Mouse (Mus musculus) testis, adult 2 months (tissue): ENCODE results near the gene Nrxn2. TPM values are rescaled to one million over a fixed set of nuclear protein-coding genes. Genes with fewer than 3 reads are reported as not detected.

Experiments
- H3K27ac ChIP-seq: fragments of 200-500 bp; 2 replicates; pipeline ENCODE4 v1.5.1; 2012; ENCODE audit warnings: low read depth, low read length; ENCODE audit not compliant: control insufficient read depth, insufficient read depth
- H3K27me3 ChIP-seq: fragments of 200-500 bp; 2 replicates; pipeline ENCODE4 v1.6.1; 2012; ENCODE audit warnings: mild to moderate bottlenecking, low read length, moderate library complexity; ENCODE audit not compliant: control insufficient read depth, insufficient read depth
- H3K36me3 ChIP-seq: fragments of 200-500 bp; 2 replicates; pipeline ENCODE4 v1.6.1; 2012; ENCODE audit warnings: mild to moderate bottlenecking, low read length; ENCODE audit not compliant: control insufficient read depth, insufficient read depth
- H3K4me1 ChIP-seq: fragments of 200-500 bp; 2 replicates; pipeline ENCODE4 v1.6.1; 2012; ENCODE audit warnings: low read length; ENCODE audit not compliant: control insufficient read depth, insufficient read depth
- H3K4me3 ChIP-seq: fragments of 200-500 bp; 2 replicates; pipeline ENCODE4 v1.5.1; 2012; ENCODE audit warnings: low read depth, mild to moderate bottlenecking, low read length, moderate library complexity, mixed read lengths; ENCODE audit not compliant: control insufficient read depth
- CTCF ChIP-seq: fragments of 200-500 bp; IDR thresholded peaks from 2 replicates; pipeline ENCODE4 v1.5.1; 2012; ENCODE audit warnings: low read depth, mild to moderate bottlenecking, inconsistent platforms, low read length, moderate library complexity; ENCODE audit not compliant: control insufficient read depth, insufficient read depth, insufficient replicate concordance
- POLR2A ChIP-seq: fragments of 200-500 bp; IDR thresholded peaks from 2 replicates; pipeline ENCODE4 v1.6.1; 2012; ENCODE audit warnings: low read depth, mild to moderate bottlenecking, inconsistent platforms, low read length, moderate library complexity; ENCODE audit not compliant: control insufficient read depth
- polyA plus RNA-seq: library from polyadenylated mRNA; depleted of rRNA; stranded (reverse); fragments of >200 nt; gene quantifications from 2 replicates; pipeline ENCODE4 v1.2.3, GENCODE M21; 2012

The Nrxn2 gene
- polyA plus RNA-seq, 1 experiment: 2.5 TPM

DNA sequence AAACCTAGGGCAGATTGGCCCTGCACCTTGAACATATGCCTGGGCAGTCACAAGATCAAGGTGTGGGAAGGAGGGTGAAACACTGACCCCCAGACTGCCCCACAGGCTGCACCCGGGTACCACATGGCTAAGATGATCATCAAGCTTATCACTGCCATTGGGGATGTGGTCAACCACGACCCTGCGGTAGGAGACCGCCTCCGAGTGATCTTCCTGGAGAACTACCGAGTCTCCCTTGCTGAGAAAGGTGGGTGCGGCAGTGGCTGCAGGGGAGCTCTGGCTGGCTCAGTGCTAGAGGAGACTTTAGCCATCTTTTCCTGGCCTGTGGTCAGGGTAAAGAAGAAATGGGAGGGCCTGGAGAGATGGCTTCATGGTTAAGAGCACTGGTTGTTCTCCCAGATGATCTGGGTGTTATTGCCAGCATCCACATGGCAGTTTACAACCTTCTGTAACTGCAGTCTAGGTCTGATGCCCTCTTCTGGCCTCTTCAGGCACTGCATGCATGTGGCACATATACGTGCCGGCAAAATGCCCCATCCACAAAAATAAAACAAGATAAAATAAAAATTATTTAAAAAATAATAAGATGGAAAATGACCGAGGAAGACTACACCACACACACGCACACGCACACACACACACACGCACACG is 25.7 kb upstream of the Nrxn2 start:
- Histone ChIP-seq H3K27ac (no peak overlapping the region), H3K27me3 (no peaks in the 10 kb centered on the region), H3K4me1 (peaks cover 2% of the 10 kb centered on the region; the same call in 1 of the 2 replicates), H3K4me3 (no peak overlapping the region), H3K36me3 (no peaks in the 10 kb centered on the region)
- TF ChIP-seq CTCF: peak; percentile 43; the same call in 1 of the 2 replicates
- no peak for TF ChIP-seq POLR2A

GRCm38 (mm10) chr19:6393637-6394036 is 24.9 kb upstream of the Nrxn2 start:
- H3K27me3 ChIP-seq: no peaks in the 10 kb centered on the region
- H3K4me3 ChIP-seq: no peak overlapping the region
- TF ChIP-seq POLR2A (no peak), CTCF (no peak)
- H3K36me3 ChIP-seq: no peaks in the 10 kb centered on the region
- H3K27ac ChIP-seq: no peak overlapping the region
- H3K4me1 ChIP-seq: peaks cover 6% of the 10 kb centered on the region

DNA sequence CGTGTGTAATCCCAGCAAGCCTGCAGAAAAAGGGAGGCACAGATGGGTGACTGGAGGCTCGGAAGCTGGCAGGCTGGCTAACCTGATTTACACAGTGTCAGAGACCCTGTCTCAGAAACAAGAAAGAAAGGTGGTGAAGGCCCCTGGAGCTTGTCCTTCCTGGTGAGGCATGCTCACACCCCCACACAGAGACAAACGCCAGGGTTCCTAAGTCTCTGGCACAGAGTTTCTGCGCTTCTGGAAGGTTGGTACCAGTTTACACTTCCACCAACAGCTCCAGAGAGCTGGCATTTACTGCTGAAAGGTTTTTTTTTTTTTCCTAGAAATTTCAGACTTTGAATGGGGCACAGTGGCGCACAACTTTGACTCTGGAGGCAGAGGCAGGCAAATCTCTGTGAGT is 22.3 kb upstream of the Nrxn2 start:
- H3K4me1 ChIP-seq: peaks cover 19% of the 10 kb centered on the region
- no peak overlapping the region for H3K4me3 ChIP-seq
- no peak for TF ChIP-seq CTCF
- no peak for TF ChIP-seq POLR2A
- no peaks in the 10 kb centered on the region for H3K27me3 ChIP-seq
- no peak overlapping the region for H3K27ac ChIP-seq
- no peaks in the 10 kb centered on the region for H3K36me3 ChIP-seq

DNA sequence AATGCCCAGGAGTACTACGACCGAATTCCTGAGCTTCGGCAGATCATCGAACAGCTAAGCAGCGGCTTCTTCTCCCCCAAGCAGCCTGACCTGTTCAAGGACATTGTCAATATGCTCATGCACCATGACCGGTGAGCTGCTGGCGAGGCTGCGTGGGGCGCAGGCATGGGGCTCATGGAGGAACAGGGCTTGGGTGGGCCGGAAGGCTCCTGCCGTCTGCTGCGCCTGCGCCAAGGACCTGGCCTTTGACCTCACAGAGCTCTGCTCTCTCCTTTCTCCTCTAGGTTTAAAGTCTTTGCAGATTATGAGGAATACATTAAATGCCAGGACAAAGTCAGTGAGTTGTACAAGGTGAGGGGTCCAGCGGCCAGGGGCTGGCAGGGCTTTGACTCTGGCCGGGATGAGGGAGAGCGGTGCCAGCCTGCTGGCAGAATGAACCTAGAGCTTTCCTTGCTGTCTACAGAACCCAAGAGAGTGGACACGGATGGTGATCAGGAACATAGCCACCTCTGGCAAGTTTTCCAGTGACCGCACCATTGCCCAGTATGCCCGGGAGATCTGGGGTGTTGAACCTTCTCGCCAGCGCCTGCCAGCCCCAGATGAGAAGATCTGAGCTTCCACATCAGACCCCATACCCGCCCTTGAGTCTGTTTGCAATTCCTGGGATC is 20.8 kb upstream of the Nrxn2 start:
- Histone ChIP-seq H3K27me3 (no peaks in the 10 kb centered on the region), H3K4me3 (no peak overlapping the region), H3K27ac (no peak overlapping the region), H3K36me3 (no peaks in the 10 kb centered on the region), H3K4me1 (peaks cover 22% of the 10 kb centered on the region)
- TF ChIP-seq CTCF: no peak
- TF ChIP-seq POLR2A: no peak

- Histone ChIP-seq H3K27me3 (no peaks in the 10 kb centered on the region), H3K4me3 (peak overlapping the region; percentile 60), H3K27ac (peak overlapping the region; percentile 23; the same call in 1 of the 2 replicates), H3K4me1 (peaks cover 22% of the 10 kb centered on the region), H3K36me3 (no peaks in the 10 kb centered on the region)
- no peak for TF ChIP-seq CTCF
- no peak for TF ChIP-seq POLR2A
These were observed 19.9 kb upstream of the Nrxn2 start for GRCm38 (mm10) chr19:6398447-6399284.

DNA sequence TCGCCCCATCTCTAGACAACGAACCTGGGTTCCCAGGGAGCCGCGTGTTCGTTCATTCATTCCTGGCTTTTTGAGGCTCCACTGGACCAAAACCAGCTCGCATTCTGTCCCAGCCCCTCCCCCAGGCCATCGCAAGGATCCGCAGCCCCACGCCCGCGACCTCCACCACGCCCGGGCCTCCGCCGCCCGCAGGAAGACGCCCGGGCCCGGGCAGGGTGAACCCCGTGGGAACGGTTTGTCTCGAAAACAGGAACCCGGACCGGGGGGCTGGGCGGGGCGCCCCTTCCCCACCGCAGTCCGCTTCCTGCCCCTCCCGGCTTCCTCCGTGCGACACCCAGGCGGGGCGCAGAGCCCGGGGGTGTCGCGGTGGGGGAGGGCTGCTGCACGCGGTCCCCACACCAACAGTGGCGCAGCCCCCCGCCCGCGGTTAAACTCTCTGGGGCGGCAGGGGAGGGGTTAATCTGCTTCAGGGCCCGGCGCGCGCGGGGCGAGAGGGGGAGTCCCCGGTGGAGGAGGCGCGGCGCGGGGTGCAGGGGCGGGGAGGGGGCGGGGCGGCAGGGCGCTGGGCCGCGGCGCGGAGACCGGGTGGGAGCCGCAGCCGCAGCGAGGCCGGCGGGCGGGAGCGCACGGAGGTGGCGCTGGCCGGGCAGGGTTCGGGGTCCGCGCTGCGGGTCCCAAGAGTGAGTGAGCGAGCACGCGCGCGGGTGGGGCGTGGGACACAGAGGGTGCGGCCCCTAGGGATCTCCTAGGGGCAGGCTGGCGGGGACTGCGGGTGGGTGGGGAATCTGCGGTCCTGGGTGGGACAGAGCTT is 19.0 kb upstream of the Nrxn2 start, which contains the start of gene Rasgrp2:
Gene Rasgrp2 (plus strand): TSS at position 56 of the 811 bp plus-strand sequence.
- H3K27me3 ChIP-seq: no peaks in the 10 kb centered on the region
- H3K36me3 ChIP-seq: no peaks in the 10 kb centered on the region
- peaks cover 22% of the 10 kb centered on the region for H3K4me1 ChIP-seq
- H3K4me3 ChIP-seq: peak within 1 kb of the TSS; percentile 60
- TF ChIP-seq CTCF (no peak), POLR2A (no peak)
- H3K27ac ChIP-seq: peak within 1 kb of the TSS; percentile 23; the same call in 1 of the 2 replicates
